Mouse (Mus musculus): Measurements from ENCODE around the gene Cfap77. TPM values are rescaled to one million over a fixed set of nuclear protein-coding genes. Genes with fewer than 3 reads are reported as not detected.

Gene Cfap77
- polyA plus RNA-seq, 1 experiment from 2014 or later, result 0.51 TPM

GRCm38 (mm10) chr2:28907691-28908388 lies 147.0 kb downstream of the Cfap77 start:
- H3K36me3 ChIP-seq (ENCODE audit: control insufficient read depth, insufficient read depth, low read length), result no peaks in the 10 kb centered on the region
- ATAC-seq (ENCODE audit: low FRiP score) (peak; percentile 43; the same call in 1 of the 2 replicates), DNase-seq (ENCODE audit: low spot score) (no peak)
- no peak overlapping the region for H3K4me3 ChIP-seq (ENCODE audit: low read depth, low read length)
- no peaks in the 10 kb centered on the region for H3K9me3 ChIP-seq (ENCODE audit: control insufficient read depth, low read length)
- H3K4me2 ChIP-seq (replicated peaks; ENCODE audit: low read depth, low read length), result peak overlapping the region; percentile 36; the same call in 1 of the 2 replicates
- peaks cover 80% of the 10 kb centered on the region for H3K27me3 ChIP-seq (ENCODE audit: control insufficient read depth, insufficient read depth, low read length)
- H3K4me1 ChIP-seq (replicated peaks; ENCODE audit: control insufficient read depth, insufficient read depth, low read length), result peaks cover 24% of the 10 kb centered on the region
- no peak overlapping the region for H3K27ac ChIP-seq (ENCODE audit: low read depth, low read length)
- no peak overlapping the region for H3K9ac ChIP-seq (ENCODE audit: low read depth, low read length)
- 1% methylated on average over 10 of the region's 10 CpGs for WGBS

GRCm38 (mm10) chr2:28905561-28905960 lies 149.3 kb downstream of the Cfap77 start:
- no peak overlapping the region for H3K27ac ChIP-seq (ENCODE audit: low read depth, low read length)
- H3K4me1 ChIP-seq (replicated peaks; ENCODE audit: control insufficient read depth, insufficient read depth, low read length), result peaks cover 24% of the 10 kb centered on the region
- H3K9me3 ChIP-seq (ENCODE audit: control insufficient read depth, low read length), result no peaks in the 10 kb centered on the region
- no peak for DNase-seq (ENCODE audit: low spot score)
- no peak overlapping the region for H3K4me2 ChIP-seq (replicated peaks; ENCODE audit: low read depth, low read length)
- peaks cover 67% of the 10 kb centered on the region for H3K27me3 ChIP-seq (ENCODE audit: control insufficient read depth, insufficient read depth, low read length)
- no peak overlapping the region for H3K4me3 ChIP-seq (ENCODE audit: low read depth, low read length)
- no peak for ATAC-seq (ENCODE audit: low FRiP score)
- 0 out of 2 replicates have a peak, but pooled peaks cover 3% of the 10 kb centered on the region for H3K36me3 ChIP-seq (ENCODE audit: control insufficient read depth, insufficient read depth, low read length)
- H3K9ac ChIP-seq (ENCODE audit: low read depth, low read length), result no peak overlapping the region
- WGBS, result 40% methylated on average over 4 of the region's 4 CpGs

- H3K9ac ChIP-seq (ENCODE audit: low read depth, low read length), result no peak overlapping the region
- H3K4me3 ChIP-seq (ENCODE audit: low read depth, low read length), result no peak overlapping the region
- H3K9me3 ChIP-seq (ENCODE audit: control insufficient read depth, low read length), result no peaks in the 10 kb centered on the region
- H3K27me3 ChIP-seq (ENCODE audit: control insufficient read depth, insufficient read depth, low read length), result peaks cover 61% of the 10 kb centered on the region
- no peak overlapping the region for H3K4me2 ChIP-seq (replicated peaks; ENCODE audit: low read depth, low read length)
- DNase-seq (ENCODE audit: low spot score) (no peak), ATAC-seq (ENCODE audit: low FRiP score) (no peak)
- H3K27ac ChIP-seq (ENCODE audit: low read depth, low read length), result no peak overlapping the region
- 0 out of 2 replicates have a peak, but pooled peaks cover 3% of the 10 kb centered on the region for H3K36me3 ChIP-seq (ENCODE audit: control insufficient read depth, insufficient read depth, low read length)
- 73% methylated on average over 9 of the region's 9 CpGs for WGBS
- H3K4me1 ChIP-seq (replicated peaks; ENCODE audit: control insufficient read depth, insufficient read depth, low read length), result peaks cover 24% of the 10 kb centered on the region
These were observed 150.1 kb downstream of the Cfap77 start for GRCm38 (mm10) chr2:28904786-28905185.

- Histone ChIP-seq H3K4me2 (replicated peaks; ENCODE audit: low read depth, low read length) (no peak overlapping the region), H3K36me3 (ENCODE audit: control insufficient read depth, insufficient read depth, low read length) (0 out of 2 replicates have a peak, but pooled peaks cover 3% of the 10 kb centered on the region), H3K27me3 (ENCODE audit: control insufficient read depth, insufficient read depth, low read length) (peaks cover 51% of the 10 kb centered on the region), H3K27ac (ENCODE audit: low read depth, low read length) (no peak overlapping the region), H3K4me3 (ENCODE audit: low read depth, low read length) (no peak overlapping the region), H3K4me1 (replicated peaks; ENCODE audit: control insufficient read depth, insufficient read depth, low read length) (peaks cover 18% of the 10 kb centered on the region), H3K9me3 (ENCODE audit: control insufficient read depth, low read length) (no peaks in the 10 kb centered on the region), H3K9ac (ENCODE audit: low read depth, low read length) (no peak overlapping the region)
- DNase-seq (ENCODE audit: low spot score), result no peak
- no peak for ATAC-seq (ENCODE audit: low FRiP score)
- WGBS, result 85% methylated on average over 5 of the region's 5 CpGs
These were observed 151.0 kb downstream of the Cfap77 start for GRCm38 (mm10) chr2:28903871-28904270.

GRCm38 (mm10) chr2:28902291-28902690 lies 152.6 kb downstream of the Cfap77 start:
- peaks cover 6% of the 10 kb centered on the region for H3K4me1 ChIP-seq (replicated peaks; ENCODE audit: control insufficient read depth, insufficient read depth, low read length)
- H3K27me3 ChIP-seq (ENCODE audit: control insufficient read depth, insufficient read depth, low read length), result peaks cover 36% of the 10 kb centered on the region
- H3K9ac ChIP-seq (ENCODE audit: low read depth, low read length), result no peak overlapping the region
- no peaks in the 10 kb centered on the region for H3K9me3 ChIP-seq (ENCODE audit: control insufficient read depth, low read length)
- no peak overlapping the region for H3K27ac ChIP-seq (ENCODE audit: low read depth, low read length)
- no peak for DNase-seq (ENCODE audit: low spot score)
- 93% methylated on average over 8 of the region's 8 CpGs for WGBS
- no peak for ATAC-seq (ENCODE audit: low FRiP score)
- no peak overlapping the region for H3K4me2 ChIP-seq (replicated peaks; ENCODE audit: low read depth, low read length)
- no peak overlapping the region for H3K4me3 ChIP-seq (ENCODE audit: low read depth, low read length)
- 0 out of 2 replicates have a peak, but pooled peaks cover 3% of the 10 kb centered on the region for H3K36me3 ChIP-seq (ENCODE audit: control insufficient read depth, insufficient read depth, low read length)

- Histone ChIP-seq H3K9ac (ENCODE audit: low read depth, low read length) (no peak overlapping the region), H3K9me3 (ENCODE audit: control insufficient read depth, low read length) (no peaks in the 10 kb centered on the region), H3K36me3 (ENCODE audit: control insufficient read depth, insufficient read depth, low read length) (0 out of 2 replicates have a peak, but pooled peaks cover 8% of the 10 kb centered on the region), H3K27me3 (ENCODE audit: control insufficient read depth, insufficient read depth, low read length) (peaks cover 9% of the 10 kb centered on the region), H3K4me3 (ENCODE audit: low read depth, low read length) (no peak overlapping the region), H3K4me2 (replicated peaks; ENCODE audit: low read depth, low read length) (no peak overlapping the region), H3K4me1 (replicated peaks; ENCODE audit: control insufficient read depth, insufficient read depth, low read length) (no peaks in the 10 kb centered on the region), H3K27ac (ENCODE audit: low read depth, low read length) (no peak overlapping the region)
- ATAC-seq (ENCODE audit: low FRiP score) (no peak), DNase-seq (ENCODE audit: low spot score) (no peak)
- WGBS, result 89% methylated on average over 4 of the region's 4 CpGs
These were observed 157.4 kb downstream of the Cfap77 start for GRCm38 (mm10) chr2:28897340-28897899.

GRCm38 (mm10) chr2:28895876-28896275 lies 159.0 kb downstream of the Cfap77 start:
- WGBS, result 95% methylated on average over 7 of the region's 7 CpGs
- peaks cover 4% of the 10 kb centered on the region for H3K27me3 ChIP-seq (ENCODE audit: control insufficient read depth, insufficient read depth, low read length)

GRCm38 (mm10) chr2:28893526-28893925 lies 161.3 kb downstream of the Cfap77 start:
- Histone ChIP-seq H3K4me1 (replicated peaks; ENCODE audit: control insufficient read depth, insufficient read depth, low read length) (no peaks in the 10 kb centered on the region), H3K27me3 (ENCODE audit: control insufficient read depth, insufficient read depth, low read length) (no peaks in the 10 kb centered on the region), H3K9me3 (ENCODE audit: control insufficient read depth, low read length) (no peaks in the 10 kb centered on the region), H3K4me3 (ENCODE audit: low read depth, low read length) (no peak overlapping the region), H3K9ac (ENCODE audit: low read depth, low read length) (no peak overlapping the region), H3K36me3 (ENCODE audit: control insufficient read depth, insufficient read depth, low read length) (0 out of 2 replicates have a peak, but pooled peaks cover 5% of the 10 kb centered on the region), H3K4me2 (replicated peaks; ENCODE audit: low read depth, low read length) (no peak overlapping the region), H3K27ac (ENCODE audit: low read depth, low read length) (no peak overlapping the region)
- DNase-seq (ENCODE audit: low spot score) (no peak), ATAC-seq (ENCODE audit: low FRiP score) (no peak)
- WGBS, result 51% methylated on average over 6 of the region's 6 CpGs

More at GRCm38 (mm10) chr2:28895876-28896275, 159.0 kb downstream of the Cfap77 start:
- ATAC-seq (ENCODE audit: low FRiP score) (no peak), DNase-seq (ENCODE audit: low spot score) (no peak)
- H3K36me3 ChIP-seq (ENCODE audit: control insufficient read depth, insufficient read depth, low read length), result 0 out of 2 replicates have a peak, but pooled peaks cover 8% of the 10 kb centered on the region
- no peaks in the 10 kb centered on the region for H3K4me1 ChIP-seq (replicated peaks; ENCODE audit: control insufficient read depth, insufficient read depth, low read length)
- no peak overlapping the region for H3K27ac ChIP-seq (ENCODE audit: low read depth, low read length)
- no peaks in the 10 kb centered on the region for H3K9me3 ChIP-seq (ENCODE audit: control insufficient read depth, low read length)
- H3K4me3 ChIP-seq (ENCODE audit: low read depth, low read length), result no peak overlapping the region
- H3K9ac ChIP-seq (ENCODE audit: low read depth, low read length), result no peak overlapping the region
- no peak overlapping the region for H3K4me2 ChIP-seq (replicated peaks; ENCODE audit: low read depth, low read length)

- Histone ChIP-seq H3K4me2 (replicated peaks; ENCODE audit: low read depth, low read length) (no peak overlapping the region), H3K9ac (ENCODE audit: low read depth, low read length) (no peak overlapping the region), H3K9me3 (ENCODE audit: control insufficient read depth, low read length) (no peaks in the 10 kb centered on the region), H3K36me3 (ENCODE audit: control insufficient read depth, insufficient read depth, low read length) (0 out of 2 replicates have a peak, but pooled peaks cover 5% of the 10 kb centered on the region), H3K27ac (ENCODE audit: low read depth, low read length) (no peak overlapping the region), H3K4me3 (ENCODE audit: low read depth, low read length) (no peak overlapping the region), H3K4me1 (replicated peaks; ENCODE audit: control insufficient read depth, insufficient read depth, low read length) (no peaks in the 10 kb centered on the region), H3K27me3 (ENCODE audit: control insufficient read depth, insufficient read depth, low read length) (no peaks in the 10 kb centered on the region)
- WGBS, result 14% methylated on average over 1 of the region's 1 CpGs
- DNase-seq (ENCODE audit: low spot score) (no peak), ATAC-seq (ENCODE audit: low FRiP score) (no peak)
These were observed 162.1 kb downstream of the Cfap77 start for GRCm38 (mm10) chr2:28892796-28893195.

Measured in hindbrain, embryonic 11.5 days (tissue).